Mouse (Mus musculus) ovary, postnatal 36 days (tissue): ENCODE results near the gene Grip1.

Source experiments
- DNase-seq: peaks from one replicate; pipeline ENCODE4 v3.0.0; 2022; ENCODE audit warnings: low spot score, mixed read lengths

Gene Grip1

DNA sequence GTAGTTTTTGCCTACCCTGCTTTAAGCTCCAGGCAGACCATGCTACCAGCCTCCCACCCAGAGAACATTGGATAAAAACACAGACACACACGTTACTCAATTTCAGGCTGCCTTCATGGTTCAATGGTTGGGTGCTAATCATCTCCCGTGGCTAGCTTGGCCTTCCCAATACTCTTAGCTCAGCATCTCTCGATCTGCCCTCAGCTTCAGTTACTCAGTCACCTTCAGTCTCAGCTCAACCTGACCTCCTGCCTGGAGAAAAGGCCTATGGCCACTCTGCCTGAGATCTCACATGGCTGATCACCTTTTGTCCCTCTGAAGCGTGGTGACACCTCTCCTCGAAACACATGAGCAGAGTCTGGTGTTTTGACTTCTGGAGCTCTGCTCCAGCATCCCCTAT lies 379.7 kb downstream of the Grip1 start:
- no peak for DNase-seq

- DNase-seq = no peak
Observed at GRCm38 (mm10) chr10:119834122-119834521, 380.5 kb downstream of the Grip1 start.

GRCm38 (mm10) chr10:119839645-119840044 lies 386.0 kb downstream of the Grip1 start:
- DNase-seq = no peak

- no peak for DNase-seq
Observed at GRCm38 (mm10) chr10:119842004-119842403, 388.4 kb downstream of the Grip1 start.

DNA sequence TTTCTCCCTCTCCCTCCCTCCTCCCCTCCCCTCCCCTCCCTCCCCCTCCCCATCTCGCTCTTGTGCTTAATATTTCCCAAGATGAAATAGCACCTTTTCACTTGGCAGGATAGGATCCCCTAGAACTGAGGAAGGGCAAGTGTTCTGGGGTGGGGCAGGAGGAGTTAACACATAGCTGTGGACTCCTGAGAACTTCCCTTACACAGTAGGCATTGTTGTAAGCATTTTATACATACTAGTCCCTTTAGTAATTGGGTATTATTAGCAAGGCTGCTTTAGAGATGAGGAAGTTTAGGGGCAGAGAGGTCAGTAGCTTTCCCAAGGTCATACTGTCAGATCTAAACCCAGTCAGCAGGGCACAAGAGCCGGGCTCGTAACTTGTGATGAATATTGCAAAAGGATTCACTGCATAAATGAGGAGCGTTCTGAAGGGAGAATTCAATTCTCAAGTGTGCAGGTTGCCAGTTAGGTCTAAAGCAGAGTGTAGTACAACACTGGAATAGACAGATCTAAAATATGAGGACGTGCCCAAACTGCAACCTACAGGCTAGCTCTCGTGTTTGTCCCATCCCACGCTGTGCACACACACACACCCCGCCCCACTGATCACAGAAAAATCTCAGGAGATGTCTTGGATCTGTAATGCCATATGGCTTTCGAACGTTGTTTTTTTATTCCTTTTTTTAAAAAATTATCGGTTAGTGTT lies 392.2 kb downstream of the Grip1 start:
- no peak for DNase-seq

- DNase-seq = no peak
Observed at GRCm38 (mm10) chr10:119851594-119851993, 398.0 kb downstream of the Grip1 start.

DNA sequence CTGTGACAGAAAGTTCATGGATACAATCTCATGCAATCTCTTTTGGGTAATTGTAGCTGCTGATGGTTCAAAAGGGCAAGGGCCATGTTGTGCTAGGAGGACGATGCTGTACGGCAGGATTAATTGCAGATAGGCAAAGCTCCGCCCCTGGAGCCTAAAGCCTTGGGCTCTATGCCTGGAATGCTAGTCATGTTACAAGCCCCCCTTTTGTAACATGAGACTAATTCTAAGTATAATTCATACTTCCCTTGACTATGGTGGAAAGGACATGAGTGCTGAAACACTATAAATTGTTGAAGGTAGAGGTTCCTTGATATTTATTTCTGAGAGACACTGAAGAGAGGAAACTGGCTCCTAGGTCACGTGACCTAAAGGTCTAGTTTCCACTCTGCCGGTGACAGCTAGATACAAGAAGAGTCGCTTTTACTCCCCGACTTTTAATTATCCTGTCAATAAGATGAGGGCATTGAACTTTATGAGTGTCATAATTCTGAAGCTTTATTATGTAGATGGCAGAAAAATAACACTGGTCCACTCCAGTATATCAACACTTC lies 399.0 kb downstream of the Grip1 start:
- no peak for DNase-seq

- no peak for DNase-seq
Observed at GRCm38 (mm10) chr10:119867726-119868125, 414.1 kb downstream of the Grip1 start.

DNA sequence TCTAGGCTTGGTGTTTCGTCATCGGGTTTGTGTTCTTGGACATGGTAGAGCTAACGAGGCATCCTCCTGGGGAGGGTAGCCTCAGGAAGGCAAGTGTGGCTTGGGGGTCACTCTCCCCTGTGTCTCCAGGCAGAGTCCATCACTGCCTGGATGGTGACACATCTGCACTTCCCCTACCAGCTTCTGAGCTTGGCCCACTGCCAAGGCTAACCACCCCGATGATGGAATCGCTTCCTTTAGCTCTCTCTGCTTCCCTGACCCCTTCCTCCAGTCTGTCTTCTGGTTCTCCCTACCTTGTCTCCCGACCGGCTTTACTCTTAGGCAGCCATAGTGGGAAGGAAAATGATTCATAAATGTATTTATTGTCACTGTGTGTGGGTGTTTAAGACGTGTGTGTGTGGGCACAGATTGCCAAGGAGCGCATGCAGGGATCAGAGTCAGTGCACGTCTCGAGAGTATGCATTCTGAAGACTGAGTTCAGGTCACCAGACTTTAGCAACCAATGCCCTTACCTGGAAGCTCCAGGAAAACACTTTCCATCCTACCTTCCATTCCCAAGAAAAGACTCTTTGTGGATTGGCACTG lies 415.5 kb downstream of the Grip1 start:
- DNase-seq = no peak

DNA sequence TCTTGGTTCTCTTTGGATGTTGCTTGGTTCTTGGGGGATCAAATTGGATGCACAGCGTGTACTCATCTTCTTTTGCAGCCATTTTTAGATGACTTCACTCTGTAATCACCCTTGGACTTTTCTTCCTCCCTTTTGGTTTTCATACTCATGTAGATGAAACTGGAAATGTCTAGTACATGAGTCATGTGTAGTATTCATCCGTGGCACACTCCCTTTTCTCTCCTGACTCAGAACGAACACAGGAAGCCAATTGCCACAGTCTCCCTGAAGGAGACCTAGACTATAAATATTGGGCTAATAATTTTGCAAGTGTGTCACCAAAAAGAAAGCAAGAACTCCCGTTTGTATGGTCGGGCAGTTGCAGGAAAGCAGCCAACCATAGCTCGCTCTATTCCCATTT lies 423.1 kb downstream of the Grip1 start:
- DNase-seq = no peak

DNA sequence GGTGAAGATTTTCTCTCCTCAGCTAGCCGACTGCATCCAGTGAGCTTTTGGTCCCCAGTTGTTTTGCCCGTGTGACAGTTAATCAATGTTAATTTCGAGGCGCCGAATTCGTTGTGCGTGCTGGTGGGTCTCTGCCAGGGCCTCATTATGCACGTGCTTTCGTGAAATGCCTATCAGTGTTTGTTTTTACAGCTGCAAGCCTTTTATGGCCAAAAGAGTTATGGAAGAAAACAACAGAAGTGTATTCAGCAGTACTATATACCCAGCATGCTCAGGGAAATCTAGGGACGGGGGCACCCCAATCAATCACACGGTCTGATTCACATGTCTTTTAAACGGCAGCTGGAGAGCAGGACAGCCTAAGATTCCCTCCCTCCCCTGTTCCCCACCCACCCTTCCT lies 424.7 kb downstream of the Grip1 start:
- DNase-seq = no peak

- DNase-seq = no peak
Observed at GRCm38 (mm10) chr10:119884591-119884990, 431.0 kb downstream of the Grip1 start.

DNA sequence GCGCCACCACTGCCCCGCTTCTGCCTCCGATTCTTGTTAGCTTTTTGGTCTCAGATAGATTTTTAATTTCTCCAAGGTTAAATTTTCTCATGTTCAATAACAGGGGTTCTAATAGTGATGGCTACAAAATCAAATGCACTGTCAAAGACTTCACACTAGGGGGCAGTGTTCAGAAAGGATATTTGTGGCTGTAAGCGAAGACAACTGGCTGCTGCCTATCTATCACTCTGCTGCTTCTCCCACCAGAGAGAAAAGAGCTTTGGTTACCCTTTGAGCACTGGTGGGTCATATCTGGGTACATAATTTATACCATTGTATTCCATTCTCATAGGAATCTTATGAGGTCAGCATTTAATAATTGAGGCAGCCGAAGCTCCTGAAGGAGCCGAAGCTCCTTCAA lies 431.9 kb downstream of the Grip1 start:
- no peak for DNase-seq

- no peak for DNase-seq
Observed at GRCm38 (mm10) chr10:119886681-119887080, 433.1 kb downstream of the Grip1 start.

DNA sequence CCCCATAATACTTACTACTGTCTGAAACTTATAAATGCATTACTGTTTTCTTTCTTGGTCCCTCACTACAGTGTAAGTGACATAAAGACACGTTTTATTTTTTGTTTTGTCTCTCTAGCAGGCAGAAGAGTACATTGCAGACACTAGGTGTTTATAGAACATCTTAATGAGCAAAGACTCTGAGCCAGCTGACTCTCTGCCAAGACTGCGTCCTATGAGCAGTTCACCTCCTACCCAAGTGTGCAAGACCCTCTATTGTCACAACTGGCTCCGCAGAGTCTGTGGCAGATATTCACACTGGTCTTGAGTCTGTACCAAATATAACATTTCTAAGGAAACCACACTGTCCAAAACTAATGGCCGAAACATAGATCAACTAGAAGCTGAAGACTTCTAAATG lies 449.1 kb downstream of the Grip1 start:
- DNase-seq = no peak

- DNase-seq = no peak
Observed at GRCm38 (mm10) chr10:119906869-119907268, 453.2 kb downstream of the Grip1 start.

- DNase-seq = no peak
Observed at GRCm38 (mm10) chr10:119917995-119918394, 464.4 kb downstream of the Grip1 start.

DNA sequence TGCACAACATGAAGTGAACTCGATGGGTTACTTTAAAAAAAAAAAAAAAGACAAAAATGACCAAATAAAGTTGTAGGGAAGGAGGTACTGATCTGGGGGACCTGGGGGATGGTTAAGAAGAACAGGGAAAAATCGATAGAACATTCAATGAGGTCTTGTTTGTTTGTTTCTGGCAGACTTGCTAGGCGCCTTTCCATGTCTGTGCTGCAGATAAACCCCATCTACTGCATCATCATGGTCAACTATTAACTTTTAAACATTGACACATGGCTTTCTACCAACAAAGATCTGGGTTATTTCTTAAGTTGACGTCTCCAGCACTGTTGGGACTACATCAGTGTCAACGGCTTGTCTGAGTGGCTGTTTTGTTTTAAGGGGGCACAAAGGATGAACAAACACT lies 474.3 kb downstream of the Grip1 start:
- no peak for DNase-seq

GRCm38 (mm10) chr10:119928921-119929320 lies 475.3 kb downstream of the Grip1 start:
- DNase-seq = no peak

GRCm38 (mm10) chr10:119932794-119933193 lies 479.2 kb downstream of the Grip1 start:
- DNase-seq = no peak

- DNase-seq = no peak
Observed at GRCm38 (mm10) chr10:119933362-119933761, 479.7 kb downstream of the Grip1 start.

- no peak for DNase-seq
Observed at GRCm38 (mm10) chr10:119935231-119935630, 481.6 kb downstream of the Grip1 start.

- DNase-seq = no peak
Observed at GRCm38 (mm10) chr10:119937481-119937880, 483.9 kb downstream of the Grip1 start.

DNA sequence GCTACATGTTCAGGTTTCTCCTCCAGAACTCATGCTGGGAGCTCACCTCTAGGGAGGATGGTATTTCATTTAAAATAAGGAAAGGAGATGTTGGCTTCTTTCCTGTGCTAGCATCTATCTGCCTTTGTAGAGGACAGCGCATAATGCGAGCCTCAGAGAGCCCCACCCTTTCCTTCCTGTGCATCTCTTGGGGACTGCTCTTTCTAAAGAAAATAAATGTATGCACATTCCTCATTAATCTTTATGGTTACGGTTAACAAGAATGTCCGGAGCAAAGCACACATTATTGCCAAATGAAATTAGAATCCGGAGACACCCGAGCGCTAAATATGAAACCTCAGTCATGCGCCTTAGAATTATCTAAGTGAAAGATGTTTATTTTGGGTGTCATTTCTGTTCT lies 490.3 kb downstream of the Grip1 start:
- DNase-seq = no peak
